Mouse (Mus musculus) MEL (cell line): ENCODE data around the gene Hoxd8. TPM values are rescaled to one million over a fixed set of nuclear protein-coding genes. Genes with fewer than 3 reads are reported as not detected.

Experiments
- DNase-seq: peaks from one replicate; pipeline ENCODE4 v3.0.0; 2011; ENCODE audit warnings: low read depth, low spot score
- H3K27ac ChIP-seq: 2 replicates; pipeline ENCODE4 v1.5.1; 2012; ENCODE audit warnings: low read depth, mild to moderate bottlenecking, control low read depth, low read length, moderate library complexity; ENCODE audit not compliant: control insufficient read depth
- H3K27me3 ChIP-seq, 2 experiments: fragments of 150-350 bp in 1 of 2; sonication (generic) in 1 of 2; 2 replicates each; pipeline ENCODE4 v1.6.1; 2012; ENCODE audit warnings: low read length in 2 of 2, mild to moderate bottlenecking in 2 of 2, improper control_type of control experiment in 1 of 2, moderate library complexity in 1 of 2; ENCODE audit not compliant: insufficient read depth in 2 of 2, control insufficient read depth in 1 of 2
- H3K36me3 ChIP-seq, 2 experiments: 2 replicates each; pipeline ENCODE4 v1.6.1; 2012 to 2014; ENCODE audit warnings: low read length in 2 of 2, improper control_type of control experiment in 1 of 2, inconsistent platforms in 1 of 2, mild to moderate bottlenecking in 1 of 2; ENCODE audit not compliant: insufficient read depth in 2 of 2, control insufficient read depth in 1 of 2
- H3K4me1 ChIP-seq, 2 experiments: fragments of 150-350 bp in 1 of 2; sonication (generic) in 1 of 2; 2 replicates each; pipeline ENCODE4 v1.6.1; 2012; ENCODE audit warnings: low read length in 2 of 2, improper control_type of control experiment in 1 of 2, mild to moderate bottlenecking in 1 of 2; ENCODE audit not compliant: insufficient read depth in 2 of 2, control insufficient read depth in 1 of 2
- H3K4me3 ChIP-seq, 2 experiments: fragments of 150-350 bp in 1 of 2; sonication (generic) in 1 of 2; 2 replicates each; pipeline ENCODE4 v1.5.1; 2012; ENCODE audit warnings: low read depth in 2 of 2, low read length in 2 of 2, mild to moderate bottlenecking in 2 of 2, moderate library complexity in 2 of 2, control low read depth in 1 of 2, improper control_type of control experiment in 1 of 2; ENCODE audit not compliant: control insufficient read depth in 1 of 2, insufficient read depth in 1 of 2
- H3K79me2 ChIP-seq: 2 replicates; pipeline ENCODE4 v1.6.1; 2012; ENCODE audit warnings: mild to moderate bottlenecking, low read length, moderate library complexity; ENCODE audit not compliant: control insufficient read depth, poor library complexity, insufficient read depth
- H3K9ac ChIP-seq: 2 replicates; pipeline ENCODE4 v1.6.1; 2012; ENCODE audit warnings: low read depth, mild to moderate bottlenecking, control low read depth, low read length, moderate library complexity; ENCODE audit not compliant: control insufficient read depth, poor library complexity, severe bottlenecking
- H3K9me3 ChIP-seq: fragments of 150-350 bp; sonication (generic); replicated peaks from 2 replicates; pipeline ENCODE4 v1.6.1; 2012; ENCODE audit warnings: mild to moderate bottlenecking, low read length, improper control_type of control experiment, moderate library complexity; ENCODE audit not compliant: insufficient read depth
- BHLHE40 ChIP-seq: IDR thresholded peaks from 2 replicates; pipeline ENCODE4 v1.6.1; 2012; ENCODE audit warnings: low read depth, mild to moderate bottlenecking, inconsistent platforms, low read length, improper control_type of control experiment, borderline replicate concordance
- CHD1 ChIP-seq: IDR thresholded peaks from 2 replicates; pipeline ENCODE4 v1.6.1; 2012; ENCODE audit warnings: low read depth, mild to moderate bottlenecking, inconsistent platforms, low read length, improper control_type of control experiment
- CHD2 ChIP-seq: IDR thresholded peaks from 2 replicates; pipeline ENCODE4 v1.6.1; 2011; ENCODE audit warnings: low read length, improper control_type of control experiment
- ELF1 ChIP-seq: IDR thresholded peaks from 2 replicates; pipeline ENCODE4 v1.6.1; 2014; ENCODE audit warnings: low read depth, mild to moderate bottlenecking, inconsistent platforms, low read length, improper control_type of control experiment, moderate library complexity
- ETS1 ChIP-seq: IDR thresholded peaks from 2 replicates; pipeline ENCODE4 v1.6.1; 2012; ENCODE audit warnings: low read depth, mild to moderate bottlenecking, inconsistent platforms, low read length, improper control_type of control experiment, moderate library complexity
- GABPA ChIP-seq: IDR thresholded peaks from 2 replicates; pipeline ENCODE4 v1.6.1; 2012; ENCODE audit warnings: low read depth, mild to moderate bottlenecking, inconsistent platforms, low read length, improper control_type of control experiment, moderate library complexity
- HCFC1 ChIP-seq: IDR thresholded peaks from 2 replicates; pipeline ENCODE4 v1.6.1; 2012; ENCODE audit warnings: low read depth, mild to moderate bottlenecking, inconsistent platforms, low read length, improper control_type of control experiment, moderate library complexity
- MAX ChIP-seq: IDR thresholded peaks from 2 replicates; pipeline ENCODE4 v1.6.1; 2011; ENCODE audit warnings: low read length, improper control_type of control experiment
- MAZ ChIP-seq: IDR thresholded peaks from 2 replicates; pipeline ENCODE4 v1.6.1; 2012; ENCODE audit warnings: low read depth, mild to moderate bottlenecking, inconsistent platforms, low read length, improper control_type of control experiment
- MEF2A ChIP-seq: IDR thresholded peaks from 2 replicates; pipeline ENCODE4 v1.6.1; 2014; ENCODE audit warnings: low read depth, mild to moderate bottlenecking, inconsistent platforms, low read length, improper control_type of control experiment; ENCODE audit not compliant: poor library complexity, insufficient replicate concordance, severe bottlenecking; ENCODE audit errors: extremely low read depth
- MYB ChIP-seq: IDR thresholded peaks from 2 replicates; pipeline ENCODE4 v1.6.1; 2011; ENCODE audit warnings: mild to moderate bottlenecking, low read depth, low read length, improper control_type of control experiment
- MYC ChIP-seq: IDR thresholded peaks from 2 replicates; pipeline ENCODE4 v1.6.1; 2011; ENCODE audit warnings: low read depth, mild to moderate bottlenecking, low read length, improper control_type of control experiment, moderate library complexity
- NELFE ChIP-seq: IDR thresholded peaks from 2 replicates; pipeline ENCODE4 v1.6.1; 2011; ENCODE audit warnings: low read depth, low read length, improper control_type of control experiment
- POLR2AphosphoS2 ChIP-seq: IDR thresholded peaks from 2 replicates; pipeline ENCODE4 v1.6.1; 2011; ENCODE audit warnings: low read length, improper control_type of control experiment
- POLR2AphosphoS5 ChIP-seq: IDR thresholded peaks from 2 replicates; pipeline ENCODE4 v1.6.1; 2012; ENCODE audit warnings: low read depth, borderline replicate concordance, mild to moderate bottlenecking, inconsistent platforms, low read length, moderate library complexity, mixed read lengths
- SIN3A ChIP-seq: IDR thresholded peaks from 2 replicates; pipeline ENCODE4 v1.6.1; 2012; ENCODE audit warnings: low read length, improper control_type of control experiment, inconsistent platforms
- SMC3 ChIP-seq: IDR thresholded peaks from 2 replicates; pipeline ENCODE4 v1.6.1; 2011; ENCODE audit warnings: low read depth, low read length, improper control_type of control experiment
- TAL1 ChIP-seq: IDR thresholded peaks from 2 replicates; pipeline ENCODE4 v1.6.1; 2012; ENCODE audit warnings: mild to moderate bottlenecking, inconsistent platforms, low read length, moderate library complexity, mixed read lengths
- ZC3H11A ChIP-seq: IDR thresholded peaks from 2 replicates; pipeline ENCODE4 v1.6.1; 2012; ENCODE audit warnings: low read depth, mild to moderate bottlenecking, inconsistent platforms, low read length, improper control_type of control experiment
- ZMIZ1 ChIP-seq: IDR thresholded peaks from 2 replicates; pipeline ENCODE4 v1.6.1; 2012; ENCODE audit warnings: low read depth, mild to moderate bottlenecking, inconsistent platforms, low read length, improper control_type of control experiment, moderate library complexity
- polyA plus RNA-seq, 2 experiments: library from polyadenylated mRNA; stranded (reverse) in 1 of 2; unstranded in 1 of 2; fragments of >175 nt in 1 of 2; fragments of >200 nt in 1 of 2; gene quantifications; 2 replicates each; pipeline versions ENCODE4 v1.2.1 to v1.2.4; 2012; ENCODE audit warnings: low replicate concordance in 2 of 2, low read depth in 1 of 2; ENCODE audit not compliant: insufficient read length in 2 of 2, insufficient read depth in 1 of 2, missing spikeins in 1 of 2
- total RNA-seq: library from RNA; depleted of rRNA; stranded (reverse); fragments of 300-350 nt; gene quantifications from 2 replicates; pipeline ENCODE4 v1.2.3, GENCODE M21; 2012

Hoxd8 gene
- total and polyA plus RNA-seq, 3 experiments: 4.7 to 7.4 TPM; not detected in 1

- Histone ChIP-seq H3K36me3 (no peaks in the 10 kb centered on the region), H3K4me1 (no peaks in the 10 kb centered on the region), H3K9me3 (no peaks in the 10 kb centered on the region), H3K27ac (no peak overlapping the region), H3K9ac (no peak overlapping the region), H3K27me3 (peaks cover 0 to 2% of the 10 kb centered on the region in 2 experiments; a peak in 3 of 4 replicates), H3K4me3 (no peak overlapping the region), H3K79me2 (no peaks in the 10 kb centered on the region)
- DNase-seq: no peak
- TF ChIP-seq NELFE: no peak
- TF ChIP-seq SMC3: no peak
Observed at GRCm38 (mm10) chr2:74741252-74741978, 37.0 kb downstream of the Hoxd8 start.

GRCm38 (mm10) chr2:74741979-74742277, 37.5 kb downstream of the Hoxd8 start:
- Histone ChIP-seq H3K4me1 (no peaks in the 10 kb centered on the region), H3K27ac (no peak overlapping the region), H3K9ac (no peak overlapping the region), H3K4me3 (no peak overlapping the region), H3K36me3 (no peaks in the 10 kb centered on the region), H3K27me3 (peaks cover 0 to 2% of the 10 kb centered on the region in 2 experiments; a peak in 3 of 4 replicates), H3K79me2 (no peaks in the 10 kb centered on the region), H3K9me3 (no peaks in the 10 kb centered on the region)
- TF ChIP-seq MYB: no peak
- no peak for TF ChIP-seq GABPA
- TF ChIP-seq CHD1: no peak
- no peak for TF ChIP-seq SIN3A
- TF ChIP-seq ZC3H11A: no peak
- TF ChIP-seq MAZ: no peak
- TF ChIP-seq MAX: no peak
- TF ChIP-seq HCFC1: no peak
- TF ChIP-seq MYC: no peak
- TF ChIP-seq BHLHE40: no peak
- no peak for TF ChIP-seq ETS1
- no peak for TF ChIP-seq ELF1
- TF ChIP-seq TAL1: no peak
- no peak for TF ChIP-seq POLR2AphosphoS2
- no peak for TF ChIP-seq SMC3
- no peak for TF ChIP-seq ZMIZ1
- TF ChIP-seq POLR2AphosphoS5: no peak
- no peak for TF ChIP-seq MEF2A
- TF ChIP-seq CHD2: no peak
- no peak for DNase-seq
